Mouse (Mus musculus): Measurements from ENCODE around the gene Ecsit. TPM values are rescaled to one million over a fixed set of nuclear protein-coding genes. Genes with fewer than 3 reads are reported as not detected.

The Ecsit gene
- polyA plus RNA-seq, 1 experiment from 2014 or later, result 64.2 TPM

GRCm38 (mm10) chr9:22050351-22050889 lies 34.8 kb downstream of the Ecsit start:
- Histone ChIP-seq H3K27me3 (ENCODE audit: control insufficient read depth, insufficient read depth, low read length) (no peaks in the 10 kb centered on the region; the same call in 1 of the 2 replicates), H3K4me3 (ENCODE audit: low read depth, low read length) (peak overlapping the region; percentile 92), H3K4me2 (ENCODE audit: low read depth, low read length) (peak overlapping the region; percentile 74), H3K36me3 (ENCODE audit: control insufficient read depth, insufficient read depth, low read length) (no peaks in the 10 kb centered on the region), H3K27ac (ENCODE audit: low read depth, low read length) (peak overlapping the region; percentile 94), H3K9me3 (ENCODE audit: control insufficient read depth, low read length) (no peaks in the 10 kb centered on the region), H3K4me1 (ENCODE audit: control insufficient read depth, insufficient read depth, low read length) (peaks cover 26% of the 10 kb centered on the region), H3K9ac (replicated peaks; ENCODE audit: low read depth, low read length) (peak overlapping the region; percentile 93)
- under 1% methylated on average over 35 of the region's 43 CpGs for WGBS
- peak; percentile 26 for ATAC-seq (ENCODE audit: low read depth)

GRCm38 (mm10) chr9:22049721-22050270 lies 35.4 kb downstream of the Ecsit start:
- Histone ChIP-seq H3K4me1 (ENCODE audit: control insufficient read depth, insufficient read depth, low read length) (peaks cover 26% of the 10 kb centered on the region), H3K9me3 (ENCODE audit: control insufficient read depth, low read length) (no peaks in the 10 kb centered on the region), H3K36me3 (ENCODE audit: control insufficient read depth, insufficient read depth, low read length) (no peaks in the 10 kb centered on the region), H3K4me2 (ENCODE audit: low read depth, low read length) (peak overlapping the region; percentile 74), H3K27ac (ENCODE audit: low read depth, low read length) (peak overlapping the region; percentile 94), H3K9ac (replicated peaks; ENCODE audit: low read depth, low read length) (peak overlapping the region; percentile 93), H3K4me3 (ENCODE audit: low read depth, low read length) (peak overlapping the region; percentile 92), H3K27me3 (ENCODE audit: control insufficient read depth, insufficient read depth, low read length) (no peaks in the 10 kb centered on the region; the same call in 1 of the 2 replicates)
- 17% methylated on average over 4 of the region's 4 CpGs for WGBS
- ATAC-seq (ENCODE audit: low read depth), result no peak

GRCm38 (mm10) chr9:22049315-22049714 lies 35.9 kb downstream of the Ecsit start:
- Histone ChIP-seq H3K36me3 (ENCODE audit: control insufficient read depth, insufficient read depth, low read length) (no peaks in the 10 kb centered on the region), H3K27me3 (ENCODE audit: control insufficient read depth, insufficient read depth, low read length) (no peaks in the 10 kb centered on the region; the same call in 1 of the 2 replicates), H3K27ac (ENCODE audit: low read depth, low read length) (no peak overlapping the region), H3K9ac (replicated peaks; ENCODE audit: low read depth, low read length) (peak overlapping the region; percentile 93), H3K4me1 (ENCODE audit: control insufficient read depth, insufficient read depth, low read length) (peaks cover 26% of the 10 kb centered on the region), H3K4me3 (ENCODE audit: low read depth, low read length) (peak overlapping the region; percentile 92), H3K4me2 (ENCODE audit: low read depth, low read length) (peak overlapping the region; percentile 74), H3K9me3 (ENCODE audit: control insufficient read depth, low read length) (no peaks in the 10 kb centered on the region)
- WGBS, result 66% methylated on average over 11 of the region's 11 CpGs
- ATAC-seq (ENCODE audit: low read depth), result no peak

DNA sequence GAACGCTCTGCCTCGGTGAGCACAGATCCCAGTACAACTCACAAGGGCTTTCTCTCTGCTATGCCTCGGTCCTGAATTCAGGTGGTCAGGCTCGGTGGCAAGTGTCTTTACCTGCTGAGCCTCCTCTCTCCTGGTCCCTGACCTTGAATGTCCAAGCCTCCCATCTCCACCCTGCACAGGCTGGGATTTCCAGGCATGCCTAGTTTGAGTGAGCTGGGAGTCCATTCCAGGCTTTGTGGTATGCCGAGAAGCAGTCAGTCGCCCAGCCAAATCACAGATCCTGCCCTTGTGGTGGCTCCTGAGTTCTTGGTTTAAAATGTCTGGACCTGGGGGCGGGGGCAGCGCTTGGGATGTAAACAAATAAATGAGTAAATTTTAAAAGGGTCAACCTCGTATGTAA lies 37.9 kb downstream of the Ecsit start:
- Histone ChIP-seq H3K4me2 (ENCODE audit: low read depth, low read length) (peak overlapping the region; percentile 14; the same call in 1 of the 2 replicates), H3K27ac (ENCODE audit: low read depth, low read length) (no peak overlapping the region), H3K9ac (replicated peaks; ENCODE audit: low read depth, low read length) (no peak overlapping the region), H3K4me3 (ENCODE audit: low read depth, low read length) (no peak overlapping the region), H3K4me1 (ENCODE audit: control insufficient read depth, insufficient read depth, low read length) (peaks cover 26% of the 10 kb centered on the region), H3K36me3 (ENCODE audit: control insufficient read depth, insufficient read depth, low read length) (no peaks in the 10 kb centered on the region), H3K9me3 (ENCODE audit: control insufficient read depth, low read length) (no peaks in the 10 kb centered on the region), H3K27me3 (ENCODE audit: control insufficient read depth, insufficient read depth, low read length) (no peaks in the 10 kb centered on the region; the same call in 1 of the 2 replicates)
- no peak for ATAC-seq (ENCODE audit: low read depth)
- WGBS, result 64% methylated on average over 9 of the region's 9 CpGs

- Histone ChIP-seq H3K9ac (replicated peaks; ENCODE audit: low read depth, low read length) (no peak overlapping the region), H3K36me3 (ENCODE audit: control insufficient read depth, insufficient read depth, low read length) (no peaks in the 10 kb centered on the region), H3K27ac (ENCODE audit: low read depth, low read length) (no peak overlapping the region), H3K27me3 (ENCODE audit: control insufficient read depth, insufficient read depth, low read length) (no peaks in the 10 kb centered on the region), H3K4me2 (ENCODE audit: low read depth, low read length) (no peak overlapping the region), H3K4me1 (ENCODE audit: control insufficient read depth, insufficient read depth, low read length) (no peaks in the 10 kb centered on the region), H3K4me3 (ENCODE audit: low read depth, low read length) (no peak overlapping the region), H3K9me3 (ENCODE audit: control insufficient read depth, low read length) (no peaks in the 10 kb centered on the region)
- WGBS, result 55% methylated on average over 2 of the region's 2 CpGs
- ATAC-seq (ENCODE audit: low read depth), result no peak
Measured at GRCm38 (mm10) chr9:22041832-22042231, 43.4 kb downstream of the Ecsit start.

GRCm38 (mm10) chr9:22037826-22038225 lies 47.4 kb downstream of the Ecsit start:
- Histone ChIP-seq H3K27me3 (ENCODE audit: control insufficient read depth, insufficient read depth, low read length) (no peaks in the 10 kb centered on the region), H3K4me2 (ENCODE audit: low read depth, low read length) (no peak overlapping the region), H3K9me3 (ENCODE audit: control insufficient read depth, low read length) (no peaks in the 10 kb centered on the region), H3K4me3 (ENCODE audit: low read depth, low read length) (no peak overlapping the region), H3K36me3 (ENCODE audit: control insufficient read depth, insufficient read depth, low read length) (peaks cover 15% of the 10 kb centered on the region; the same call in 1 of the 2 replicates), H3K4me1 (ENCODE audit: control insufficient read depth, insufficient read depth, low read length) (peaks cover 10% of the 10 kb centered on the region), H3K9ac (replicated peaks; ENCODE audit: low read depth, low read length) (no peak overlapping the region), H3K27ac (ENCODE audit: low read depth, low read length) (no peak overlapping the region)
- ATAC-seq (ENCODE audit: low read depth), result no peak
- 86% methylated on average over 10 of the region's 10 CpGs for WGBS

- WGBS, result 15% methylated on average over 6 of the region's 6 CpGs
- Histone ChIP-seq H3K4me1 (ENCODE audit: control insufficient read depth, insufficient read depth, low read length) (peaks cover 10% of the 10 kb centered on the region), H3K27me3 (ENCODE audit: control insufficient read depth, insufficient read depth, low read length) (no peaks in the 10 kb centered on the region), H3K27ac (ENCODE audit: low read depth, low read length) (peak overlapping the region; percentile 34; the same call in 1 of the 2 replicates), H3K9ac (replicated peaks; ENCODE audit: low read depth, low read length) (no peak overlapping the region), H3K36me3 (ENCODE audit: control insufficient read depth, insufficient read depth, low read length) (peaks cover 22% of the 10 kb centered on the region), H3K4me3 (ENCODE audit: low read depth, low read length) (no peak overlapping the region), H3K4me2 (ENCODE audit: low read depth, low read length) (no peak overlapping the region), H3K9me3 (ENCODE audit: control insufficient read depth, low read length) (no peaks in the 10 kb centered on the region)
- ATAC-seq (ENCODE audit: low read depth), result peak; percentile 54
Measured at GRCm38 (mm10) chr9:22035300-22036044, 49.8 kb downstream of the Ecsit start.

- Histone ChIP-seq H3K9ac (replicated peaks; ENCODE audit: low read depth, low read length) (no peak overlapping the region), H3K9me3 (ENCODE audit: control insufficient read depth, low read length) (no peaks in the 10 kb centered on the region), H3K27ac (ENCODE audit: low read depth, low read length) (no peak overlapping the region), H3K4me1 (ENCODE audit: control insufficient read depth, insufficient read depth, low read length) (peaks cover 2% of the 10 kb centered on the region; the same call in 1 of the 2 replicates), H3K36me3 (ENCODE audit: control insufficient read depth, insufficient read depth, low read length) (peaks cover 28% of the 10 kb centered on the region), H3K4me3 (ENCODE audit: low read depth, low read length) (no peak overlapping the region), H3K27me3 (ENCODE audit: control insufficient read depth, insufficient read depth, low read length) (no peaks in the 10 kb centered on the region), H3K4me2 (ENCODE audit: low read depth, low read length) (no peak overlapping the region)
- no peak for ATAC-seq (ENCODE audit: low read depth)
- 96% methylated on average over 9 of the region's 9 CpGs for WGBS
Measured at GRCm38 (mm10) chr9:22030386-22030785, 54.9 kb downstream of the Ecsit start.

- H3K9me3 ChIP-seq (ENCODE audit: control insufficient read depth, low read length), result no peaks in the 10 kb centered on the region
- H3K4me1 ChIP-seq (ENCODE audit: control insufficient read depth, insufficient read depth, low read length), result no peaks in the 10 kb centered on the region
- ATAC-seq (ENCODE audit: low read depth), result no peak
- no peak overlapping the region for H3K4me3 ChIP-seq (ENCODE audit: low read depth, low read length)
- WGBS, result 23% methylated on average over 7 of the region's 7 CpGs
- H3K27me3 ChIP-seq (ENCODE audit: control insufficient read depth, insufficient read depth, low read length), result no peaks in the 10 kb centered on the region
- H3K36me3 ChIP-seq (ENCODE audit: control insufficient read depth, insufficient read depth, low read length), result peaks cover 35% of the 10 kb centered on the region
- no peak overlapping the region for H3K4me2 ChIP-seq (ENCODE audit: low read depth, low read length)
- no peak overlapping the region for H3K27ac ChIP-seq (ENCODE audit: low read depth, low read length)
- no peak overlapping the region for H3K9ac ChIP-seq (replicated peaks; ENCODE audit: low read depth, low read length)
Measured at GRCm38 (mm10) chr9:22028467-22028866, 56.8 kb downstream of the Ecsit start.

Measured in neural tube, embryonic 14.5 days (tissue).